Mouse (Mus musculus): Measurements from ENCODE around the gene Myom1. TPM values are rescaled to one million over a fixed set of nuclear protein-coding genes. Genes with fewer than 3 reads are reported as not detected.

Gene Myom1
- polyA plus RNA-seq, 2 experiments: 29.6 to 33.2 TPM

- WGBS: 91% methylated on average over 13 of the region's 13 CpGs
- Histone ChIP-seq H3K4me3 (replicated peaks; ENCODE audit: low read length) (no peak overlapping the region), H3K27ac (replicated peaks; ENCODE audit: low read depth, low read length) (no peak overlapping the region), H3K9me3 (ENCODE audit: control insufficient read depth, low read length) (no peaks in the 10 kb centered on the region), H3K4me1 (ENCODE audit: control insufficient read depth, insufficient read depth, low read length) (peaks cover 16% of the 10 kb centered on the region), H3K4me2 (replicated peaks; ENCODE audit: low read depth, low read length, severe bottlenecking) (no peak overlapping the region), H3K27me3 (ENCODE audit: control insufficient read depth, insufficient read depth, low read length) (no peaks in the 10 kb centered on the region), H3K36me3 (ENCODE audit: control insufficient read depth, insufficient read depth, low read length) (no peaks in the 10 kb centered on the region), H3K9ac (ENCODE audit: low read depth, low read length, severe bottlenecking) (no peak overlapping the region)
- DNase-seq (ENCODE audit: low spot score) (no peak), ATAC-seq (ENCODE audit: low FRiP score, low read depth) (no peak)
- TF ChIP-seq POLR2A (IDR thresholded peaks at IDR 0.05; ENCODE audit: borderline replicate concordance, extremely low read depth, insufficient read depth, insufficient read length): no peak
These were observed 20.4 kb downstream of the Myom1 start for GRCm38 (mm10) chr17:71022841-71023240.

- H3K9ac ChIP-seq (ENCODE audit: low read depth, low read length, severe bottlenecking): no peak overlapping the region
- H3K27me3 ChIP-seq (ENCODE audit: control insufficient read depth, insufficient read depth, low read length): no peaks in the 10 kb centered on the region
- no peak overlapping the region for H3K4me2 ChIP-seq (replicated peaks; ENCODE audit: low read depth, low read length, severe bottlenecking)
- H3K4me1 ChIP-seq (ENCODE audit: control insufficient read depth, insufficient read depth, low read length): peaks cover 15% of the 10 kb centered on the region
- ATAC-seq (ENCODE audit: low FRiP score, low read depth) (no peak), DNase-seq (ENCODE audit: low spot score) (no peak)
- TF ChIP-seq POLR2A (IDR thresholded peaks at IDR 0.05; ENCODE audit: borderline replicate concordance, extremely low read depth, insufficient read depth, insufficient read length): no peak
- H3K4me3 ChIP-seq (replicated peaks; ENCODE audit: low read length): no peak overlapping the region
- 90% methylated on average over 10 of the region's 10 CpGs for WGBS
- H3K36me3 ChIP-seq (ENCODE audit: control insufficient read depth, insufficient read depth, low read length): no peaks in the 10 kb centered on the region
- H3K27ac ChIP-seq (replicated peaks; ENCODE audit: low read depth, low read length): no peak overlapping the region
- no peaks in the 10 kb centered on the region for H3K9me3 ChIP-seq (ENCODE audit: control insufficient read depth, low read length)
These were observed 21.6 kb downstream of the Myom1 start for GRCm38 (mm10) chr17:71024071-71024470.

- DNase-seq (ENCODE audit: low spot score) (no peak), ATAC-seq (ENCODE audit: low FRiP score, low read depth) (no peak)
- H3K9ac ChIP-seq (ENCODE audit: low read depth, low read length, severe bottlenecking): no peak overlapping the region
- TF ChIP-seq POLR2A (IDR thresholded peaks at IDR 0.05; ENCODE audit: borderline replicate concordance, extremely low read depth, insufficient read depth, insufficient read length): no peak
- H3K27me3 ChIP-seq (ENCODE audit: control insufficient read depth, insufficient read depth, low read length): no peaks in the 10 kb centered on the region
- 75% methylated on average over 8 of the region's 8 CpGs for WGBS
- 0 out of 2 replicates have a peak, but pooled peaks cover 4% of the 10 kb centered on the region for H3K4me1 ChIP-seq (ENCODE audit: control insufficient read depth, insufficient read depth, low read length)
- no peak overlapping the region for H3K4me2 ChIP-seq (replicated peaks; ENCODE audit: low read depth, low read length, severe bottlenecking)
- no peak overlapping the region for H3K4me3 ChIP-seq (replicated peaks; ENCODE audit: low read length)
- H3K27ac ChIP-seq (replicated peaks; ENCODE audit: low read depth, low read length): no peak overlapping the region
- H3K9me3 ChIP-seq (ENCODE audit: control insufficient read depth, low read length): no peaks in the 10 kb centered on the region
- no peaks in the 10 kb centered on the region for H3K36me3 ChIP-seq (ENCODE audit: control insufficient read depth, insufficient read depth, low read length)
These were observed 23.5 kb downstream of the Myom1 start for GRCm38 (mm10) chr17:71025922-71026321.

DNA sequence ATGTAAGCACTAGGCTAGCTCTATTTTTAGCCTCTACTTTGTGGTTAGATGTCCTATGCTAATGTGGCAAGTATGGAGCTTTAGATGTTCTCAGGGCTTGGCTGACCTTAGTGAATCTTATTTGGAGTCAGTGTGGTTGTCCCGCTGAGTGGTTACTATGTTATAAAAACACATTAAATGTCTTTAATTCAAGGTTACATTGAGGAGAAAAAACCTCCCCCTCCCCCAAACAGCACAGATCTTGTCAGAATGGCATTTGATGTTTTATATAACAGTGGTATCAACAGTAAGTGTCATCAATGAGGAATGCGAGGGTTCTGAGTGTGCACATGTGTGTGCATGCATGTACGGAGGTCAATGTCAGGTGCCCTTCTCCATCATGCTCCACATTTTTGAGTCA lies 24.8 kb downstream of the Myom1 start:
- no peak for TF ChIP-seq POLR2A (IDR thresholded peaks at IDR 0.05; ENCODE audit: borderline replicate concordance, extremely low read depth, insufficient read depth, insufficient read length)
- ATAC-seq (ENCODE audit: low FRiP score, low read depth) (no peak), DNase-seq (ENCODE audit: low spot score) (no peak)
- Histone ChIP-seq H3K9me3 (ENCODE audit: control insufficient read depth, low read length) (no peaks in the 10 kb centered on the region), H3K9ac (ENCODE audit: low read depth, low read length, severe bottlenecking) (no peak overlapping the region), H3K4me3 (replicated peaks; ENCODE audit: low read length) (no peak overlapping the region), H3K4me2 (replicated peaks; ENCODE audit: low read depth, low read length, severe bottlenecking) (no peak overlapping the region), H3K4me1 (ENCODE audit: control insufficient read depth, insufficient read depth, low read length) (0 out of 2 replicates have a peak, but pooled peaks cover 4% of the 10 kb centered on the region), H3K27ac (replicated peaks; ENCODE audit: low read depth, low read length) (no peak overlapping the region), H3K27me3 (ENCODE audit: control insufficient read depth, insufficient read depth, low read length) (no peaks in the 10 kb centered on the region), H3K36me3 (ENCODE audit: control insufficient read depth, insufficient read depth, low read length) (no peaks in the 10 kb centered on the region)
- WGBS: 93% methylated on average over 3 of the region's 3 CpGs

GRCm38 (mm10) chr17:71032719-71033118 lies 30.3 kb downstream of the Myom1 start:
- ATAC-seq (ENCODE audit: low FRiP score, low read depth) (no peak), DNase-seq (ENCODE audit: low spot score) (no peak)
- H3K9me3 ChIP-seq (ENCODE audit: control insufficient read depth, low read length): no peaks in the 10 kb centered on the region
- H3K9ac ChIP-seq (ENCODE audit: low read depth, low read length, severe bottlenecking): no peak overlapping the region
- no peak overlapping the region for H3K4me3 ChIP-seq (replicated peaks; ENCODE audit: low read length)
- no peaks in the 10 kb centered on the region for H3K36me3 ChIP-seq (ENCODE audit: control insufficient read depth, insufficient read depth, low read length)
- no peak overlapping the region for H3K4me2 ChIP-seq (replicated peaks; ENCODE audit: low read depth, low read length, severe bottlenecking)
- 80% methylated on average over 10 of the region's 10 CpGs for WGBS
- no peak for TF ChIP-seq POLR2A (IDR thresholded peaks at IDR 0.05; ENCODE audit: borderline replicate concordance, extremely low read depth, insufficient read depth, insufficient read length)
- H3K4me1 ChIP-seq (ENCODE audit: control insufficient read depth, insufficient read depth, low read length): no peaks in the 10 kb centered on the region
- H3K27me3 ChIP-seq (ENCODE audit: control insufficient read depth, insufficient read depth, low read length): no peaks in the 10 kb centered on the region
- no peak overlapping the region for H3K27ac ChIP-seq (replicated peaks; ENCODE audit: low read depth, low read length)

DNA sequence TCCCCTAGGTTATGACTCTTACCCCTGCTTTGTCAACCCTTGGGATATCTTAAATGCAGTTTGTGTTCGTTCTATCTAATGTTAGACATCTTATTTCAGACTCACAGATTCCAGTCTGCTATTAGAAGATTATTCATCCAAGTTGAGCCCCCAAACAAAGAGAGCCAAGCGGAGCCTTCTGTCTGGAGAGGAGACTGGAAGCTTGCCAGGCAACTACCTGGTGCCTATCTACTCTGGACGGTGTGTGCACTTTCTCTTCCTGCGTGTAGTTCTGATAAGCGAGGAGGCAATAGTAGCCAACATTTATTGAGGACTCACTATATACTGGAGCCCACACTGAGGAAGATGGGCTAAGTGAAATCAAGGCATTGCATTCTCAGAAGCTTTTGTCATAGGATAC lies 32.0 kb downstream of the Myom1 start:
- no peak for DNase-seq (ENCODE audit: low spot score)
- no peak for TF ChIP-seq POLR2A (IDR thresholded peaks at IDR 0.05; ENCODE audit: borderline replicate concordance, extremely low read depth, insufficient read depth, insufficient read length)
- peaks cover 7% of the 10 kb centered on the region for H3K4me1 ChIP-seq (ENCODE audit: control insufficient read depth, insufficient read depth, low read length)
- no peaks in the 10 kb centered on the region for H3K36me3 ChIP-seq (ENCODE audit: control insufficient read depth, insufficient read depth, low read length)
- no peak overlapping the region for H3K27ac ChIP-seq (replicated peaks; ENCODE audit: low read depth, low read length)
- 91% methylated on average over 5 of the region's 5 CpGs for WGBS
- H3K27me3 ChIP-seq (ENCODE audit: control insufficient read depth, insufficient read depth, low read length): no peaks in the 10 kb centered on the region
- H3K4me3 ChIP-seq (replicated peaks; ENCODE audit: low read length): no peak overlapping the region
- H3K4me2 ChIP-seq (replicated peaks; ENCODE audit: low read depth, low read length, severe bottlenecking): no peak overlapping the region
- H3K9me3 ChIP-seq (ENCODE audit: control insufficient read depth, low read length): no peaks in the 10 kb centered on the region
- no peak overlapping the region for H3K9ac ChIP-seq (ENCODE audit: low read depth, low read length, severe bottlenecking)
- ATAC-seq (ENCODE audit: low FRiP score, low read depth): no peak

Data from limb, embryonic 14.5 days (tissue).